Mouse (Mus musculus) bone marrow macrophage, adult 2 months (primary cell): ENCODE measurements around the gene Akr1c6. TPM values are rescaled to one million over a fixed set of nuclear protein-coding genes. Genes with fewer than 3 reads are reported as not detected.
"Not testable (repeated sequence)": the region's sequence is repeated elsewhere in the genome, so short reads cannot be mapped to it uniquely, and the experiment has no call there.

Experiments
- H3K27ac ChIP-seq: 2 replicates; pipeline ENCODE4 v1.5.1; 2012; ENCODE audit warnings: low read depth, low read length; ENCODE audit not compliant: insufficient read depth
- H3K4me1 ChIP-seq: 2 replicates; pipeline ENCODE4 v1.6.1; 2012; ENCODE audit warnings: low read length; ENCODE audit not compliant: control insufficient read depth, insufficient read depth
- H3K4me3 ChIP-seq: 2 replicates; pipeline ENCODE4 v1.5.1; 2012; ENCODE audit warnings: mild to moderate bottlenecking, low read length, moderate library complexity; ENCODE audit not compliant: insufficient read depth
- CTCF ChIP-seq: IDR thresholded peaks from 2 replicates; pipeline ENCODE4 v1.5.1; 2012; ENCODE audit warnings: low read depth, mild to moderate bottlenecking, low read length, moderate library complexity
- POLR2A ChIP-seq: IDR thresholded peaks from 2 replicates; pipeline ENCODE4 v1.6.1; 2012; ENCODE audit warnings: mild to moderate bottlenecking, low read depth, low read length, borderline replicate concordance
- polyA plus RNA-seq: library from polyadenylated mRNA; stranded (reverse); fragments of >200 nt; gene quantifications from 2 replicates; pipeline ENCODE4 v1.2.4, GENCODE M21; 2012; ENCODE audit not compliant: missing spikeins, insufficient read depth, insufficient read length

Akr1c6 gene
- not detected in 2 replicates for polyA plus RNA-seq

GRCm38 (mm10) chr13:4434006-4434405 lies at the start of gene Akr1c6:
Akr1c6 (plus strand) TSS chr13:4434306.
- H3K27ac ChIP-seq = no peak within 1 kb of the TSS
- H3K4me3 ChIP-seq = no peak within 1 kb of the TSS
- no peaks in the 10 kb centered on the region for H3K4me1 ChIP-seq
- TF ChIP-seq POLR2A (no peak), CTCF (no peak)

- no peak overlapping the region for H3K4me3 ChIP-seq
- no peaks in the 10 kb centered on the region for H3K4me1 ChIP-seq
- H3K27ac ChIP-seq = no peak overlapping the region
- TF ChIP-seq CTCF (no peak), POLR2A (no peak)
Observed at GRCm38 (mm10) chr13:4384918-4385317, 49.2 kb upstream of the Akr1c6 start.

- H3K4me1 ChIP-seq = no peaks in the 10 kb centered on the region
- no peak for TF ChIP-seq CTCF
- no peak for TF ChIP-seq POLR2A
Observed at GRCm38 (mm10) chr13:4385541-4385940, 48.6 kb upstream of the Akr1c6 start.

GRCm38 (mm10) chr13:4388762-4389446 lies 45.2 kb upstream of the Akr1c6 start:
- H3K4me1 ChIP-seq = no peaks in the 10 kb centered on the region
- H3K4me3 ChIP-seq = no peak overlapping the region
- no peak overlapping the region for H3K27ac ChIP-seq
- no peak for TF ChIP-seq POLR2A
- no peak for TF ChIP-seq CTCF

More at GRCm38 (mm10) chr13:4385541-4385940, 48.6 kb upstream of the Akr1c6 start:
- H3K27ac ChIP-seq = no peak overlapping the region
- H3K4me3 ChIP-seq = no peak overlapping the region

GRCm38 (mm10) chr13:4400360-4400759 lies 33.7 kb upstream of the Akr1c6 start:
- H3K4me3 ChIP-seq, H3K27ac ChIP-seq, H3K4me1 ChIP-seq: not testable (repeated sequence)

GRCm38 (mm10) chr13:4400831-4401230 lies 33.3 kb upstream of the Akr1c6 start:
- Histone ChIP-seq H3K4me3 (no peak overlapping the region), H3K4me1 (no peaks in the 10 kb centered on the region), H3K27ac (no peak overlapping the region)
- TF ChIP-seq POLR2A (no peak), CTCF (no peak)

- no peak overlapping the region for H3K4me3 ChIP-seq
- H3K27ac ChIP-seq = no peak overlapping the region
- no peak for TF ChIP-seq CTCF
- no peak for TF ChIP-seq POLR2A
- no peaks in the 10 kb centered on the region for H3K4me1 ChIP-seq
Observed at GRCm38 (mm10) chr13:4402221-4402620, 31.9 kb upstream of the Akr1c6 start.

- no peak for TF ChIP-seq POLR2A
- TF ChIP-seq CTCF = no peak
- H3K27ac ChIP-seq = no peak overlapping the region
- H3K4me3 ChIP-seq = no peak overlapping the region
Observed at GRCm38 (mm10) chr13:4404726-4405125, 29.4 kb upstream of the Akr1c6 start.

GRCm38 (mm10) chr13:4406771-4407170 lies 27.3 kb upstream of the Akr1c6 start:
- no peak overlapping the region for H3K27ac ChIP-seq
- no peaks in the 10 kb centered on the region for H3K4me1 ChIP-seq
- no peak overlapping the region for H3K4me3 ChIP-seq
- TF ChIP-seq POLR2A (no peak), CTCF (no peak)

More at GRCm38 (mm10) chr13:4404726-4405125, 29.4 kb upstream of the Akr1c6 start:
- H3K4me1 ChIP-seq = no peaks in the 10 kb centered on the region

GRCm38 (mm10) chr13:4428558-4428957 lies 5.5 kb upstream of the Akr1c6 start:
- Histone ChIP-seq H3K27ac (no peak overlapping the region), H3K4me1 (no peaks in the 10 kb centered on the region), H3K4me3 (no peak overlapping the region)
- TF ChIP-seq CTCF = no peak
- no peak for TF ChIP-seq POLR2A
